Mouse (Mus musculus): Measurements from ENCODE around the gene Cdc34b.
A peak's percentile ranks its signal among the peaks of the same experiment; 100 is the strongest.
"Not testable (repeated sequence)": the region's sequence is repeated elsewhere in the genome, so short reads cannot be mapped to it uniquely, and the experiment has no call there.

The Cdc34b gene

DNA sequence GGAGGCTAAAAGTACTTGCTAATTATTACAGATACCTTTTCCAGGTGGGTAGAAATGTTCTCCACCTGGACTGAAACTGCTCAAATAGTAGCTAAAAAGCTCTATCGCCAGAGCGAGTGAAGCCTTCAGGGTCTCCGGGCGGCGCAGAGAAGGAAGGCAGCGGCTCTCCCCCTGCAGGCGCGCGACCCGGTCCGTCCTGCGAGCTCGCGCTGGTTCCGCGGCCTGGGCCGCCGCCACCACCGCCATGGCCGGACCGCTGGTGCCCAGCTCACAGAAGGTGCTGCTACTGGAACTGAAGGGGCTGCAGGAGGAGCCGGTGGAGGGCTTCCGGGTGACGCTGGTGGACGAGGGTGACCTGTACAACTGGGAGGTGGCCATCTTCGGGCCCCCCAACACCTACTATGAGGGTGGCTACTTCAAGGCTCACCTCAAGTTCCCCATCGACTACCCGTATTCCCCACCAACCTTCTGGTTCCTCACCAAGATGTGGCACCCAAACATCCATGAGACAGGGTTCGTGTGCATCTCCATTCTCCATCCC lies at the start of gene Cdc34b:
Gene Cdc34b, plus strand, starts transcription at position 51 of the 541 bp plus-strand sequence.
- no peak for DNase-seq

DNA sequence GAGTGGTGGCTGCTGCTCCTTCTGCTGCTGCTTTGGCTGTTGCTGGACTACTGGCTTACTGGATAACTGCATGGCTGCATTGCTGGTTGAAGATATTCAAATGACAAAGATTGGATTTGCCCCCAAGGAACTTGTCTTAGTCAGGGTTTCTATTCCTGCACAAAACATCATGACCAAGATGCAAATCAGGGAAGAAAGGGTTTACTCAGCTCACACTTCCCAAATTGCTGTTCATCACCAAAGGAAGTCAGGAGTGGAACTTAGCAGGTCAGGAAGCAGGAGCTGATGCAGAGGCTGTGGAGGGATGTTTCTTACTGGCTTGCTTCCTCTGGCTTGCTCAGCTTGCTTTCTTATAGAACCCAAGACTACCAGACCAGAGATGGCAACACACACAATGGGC lies 49.1 kb upstream of the Cdc34b start:
- DNase-seq = not testable (repeated sequence)

DNA sequence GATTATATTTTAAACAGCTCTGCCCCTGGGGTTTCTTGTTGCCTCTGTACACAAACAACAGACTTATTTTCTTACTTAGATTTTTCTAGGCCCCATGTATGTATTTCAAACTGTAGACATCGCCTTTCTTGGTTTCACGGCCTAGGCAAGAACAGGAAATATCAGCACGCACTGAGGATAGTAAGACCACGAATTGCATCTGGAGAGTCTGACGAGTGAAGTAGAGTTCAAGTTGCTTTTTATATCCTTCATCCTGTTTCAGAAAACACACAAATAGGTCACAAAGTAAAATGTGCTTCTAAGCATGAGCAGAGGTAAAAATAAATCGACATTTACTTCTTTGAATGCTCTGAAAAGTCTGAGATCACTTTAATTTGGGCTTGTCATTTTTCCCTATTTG lies 46.1 kb upstream of the Cdc34b start:
- DNase-seq = no peak

DNA sequence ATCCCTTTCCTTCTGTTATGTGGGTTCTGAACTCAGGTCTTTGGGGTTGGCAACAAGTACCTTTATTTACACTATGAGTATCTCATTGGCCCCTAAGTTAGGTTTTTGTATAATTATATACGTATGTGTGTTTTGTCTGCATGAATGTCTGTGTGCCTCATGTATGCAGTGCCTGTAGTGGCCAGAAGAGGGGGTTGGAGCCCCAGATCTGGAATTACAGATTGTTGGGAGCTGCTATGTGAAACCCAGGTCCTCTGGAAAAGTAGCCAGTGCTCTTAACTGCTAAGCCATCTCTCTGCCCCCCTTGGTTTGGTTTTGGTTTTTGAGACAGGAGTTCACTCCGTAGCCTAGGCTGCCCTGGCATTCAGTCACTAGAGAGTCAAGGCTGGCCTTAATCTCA lies 44.4 kb upstream of the Cdc34b start:
- no peak for DNase-seq

DNA sequence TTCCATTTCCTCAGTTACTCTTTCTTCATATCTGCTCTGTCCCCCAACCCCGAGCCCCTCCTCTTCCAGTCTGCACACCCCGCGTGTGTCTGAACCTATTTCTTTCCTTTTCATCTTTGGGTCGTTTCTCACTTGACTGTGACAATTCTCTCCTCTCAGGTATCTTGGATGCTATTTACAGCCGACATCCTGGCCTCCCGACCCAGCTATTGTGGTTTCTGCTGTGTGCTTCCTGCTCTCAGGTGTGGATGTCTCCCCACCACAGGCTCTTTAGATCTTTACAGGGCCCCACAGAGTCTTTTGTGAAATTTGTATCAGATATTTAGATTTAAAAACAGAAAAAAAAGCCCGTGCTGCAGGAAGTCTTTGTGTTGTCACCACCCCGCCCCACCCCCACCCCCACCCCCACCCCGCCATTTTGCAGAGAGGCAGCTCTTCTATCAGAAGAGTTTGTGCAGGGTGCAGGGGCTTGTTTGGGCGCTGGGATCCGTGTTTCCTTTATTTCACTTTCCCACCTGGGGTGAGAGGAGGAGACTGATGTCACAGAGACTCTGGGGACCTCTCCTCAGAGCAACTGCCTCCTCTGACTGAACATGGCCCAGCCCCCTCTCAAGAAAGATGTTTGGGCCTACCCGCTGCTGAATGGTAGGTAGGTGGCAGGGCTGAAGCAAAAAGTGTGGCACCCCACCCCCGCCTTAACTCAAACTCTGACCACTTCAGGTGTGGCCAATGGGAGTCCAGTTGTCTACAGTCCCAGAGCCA lies 43.7 kb upstream of the Cdc34b start:
- DNase-seq = no peak

DNA sequence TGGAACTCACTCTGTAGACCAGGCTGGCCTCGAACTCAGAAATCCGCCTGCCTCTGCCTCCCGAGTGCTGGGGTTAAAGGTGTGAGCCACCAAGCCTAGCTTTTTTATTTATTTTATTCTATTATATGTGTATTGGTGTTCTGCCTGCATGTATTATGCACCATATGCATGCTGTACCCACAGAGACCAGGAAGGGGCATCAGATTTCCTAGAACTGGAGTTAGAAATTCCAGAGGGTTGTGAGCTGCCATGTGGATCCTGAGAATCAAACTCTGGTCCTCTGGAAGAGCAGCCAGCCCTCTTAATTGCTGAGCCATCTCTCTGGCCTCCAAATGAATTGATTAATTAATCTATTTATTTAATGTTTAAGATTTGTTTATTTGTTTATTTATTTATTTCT lies 42.2 kb upstream of the Cdc34b start:
- no peak for DNase-seq

DNA sequence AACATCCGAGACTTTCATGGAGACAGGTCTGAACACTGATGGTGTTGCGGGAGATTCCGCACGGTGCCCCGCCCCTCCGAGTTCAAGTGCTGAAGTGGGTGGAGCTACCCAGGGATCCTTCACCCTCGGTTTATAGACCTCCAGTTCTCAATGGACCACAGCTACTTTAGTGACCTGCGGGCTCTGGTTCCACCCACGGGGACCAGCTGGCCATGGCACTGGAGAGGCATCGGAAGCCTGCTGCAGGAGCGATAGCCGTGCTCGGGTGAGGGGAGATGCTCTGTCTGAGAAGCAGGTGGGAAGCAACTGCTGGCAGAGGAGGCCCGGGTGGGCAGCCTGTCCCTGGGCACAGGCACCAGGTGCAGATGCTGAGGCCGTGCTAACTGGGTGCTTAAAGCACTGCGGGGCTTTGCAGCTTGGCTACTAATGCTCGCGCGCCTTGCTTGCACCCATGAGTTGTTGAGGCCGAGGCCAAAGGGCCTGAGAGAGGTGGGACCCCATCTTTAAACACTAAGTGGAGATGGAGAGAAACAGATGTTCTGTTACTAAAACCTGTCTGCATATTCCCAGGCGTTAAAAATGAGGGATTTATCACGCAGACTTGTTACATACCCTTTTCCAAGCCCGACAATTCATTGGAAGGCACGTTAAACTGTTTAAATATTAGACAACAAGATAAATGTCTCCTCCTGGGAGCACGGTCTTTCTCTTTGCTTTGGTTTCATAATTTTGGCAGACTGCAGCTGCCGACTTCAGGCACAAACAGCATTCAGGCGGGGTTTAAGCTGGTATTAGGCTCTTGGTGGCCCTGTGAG lies 40.0 kb upstream of the Cdc34b start:
- no peak for DNase-seq

DNA sequence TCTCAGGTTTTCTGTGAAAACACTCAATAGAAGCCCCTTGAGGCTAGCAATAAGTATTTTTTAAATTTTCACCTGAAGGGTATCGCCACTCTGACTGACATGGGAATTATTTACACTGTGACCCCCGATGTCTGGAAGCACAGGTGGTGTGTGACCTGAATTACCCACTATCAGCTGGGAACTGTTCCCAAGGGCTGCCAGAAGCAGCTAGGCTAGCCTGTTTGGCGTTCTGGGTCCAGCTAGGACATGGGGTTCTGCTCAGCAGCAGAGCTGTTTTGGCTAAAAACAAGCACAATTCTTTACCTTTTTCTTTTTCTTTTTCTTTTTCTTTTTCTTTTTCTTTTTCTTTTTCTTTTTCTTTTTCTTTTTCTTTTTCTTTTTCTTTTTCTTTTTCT lies 39.4 kb upstream of the Cdc34b start:
- no peak for DNase-seq

DNA sequence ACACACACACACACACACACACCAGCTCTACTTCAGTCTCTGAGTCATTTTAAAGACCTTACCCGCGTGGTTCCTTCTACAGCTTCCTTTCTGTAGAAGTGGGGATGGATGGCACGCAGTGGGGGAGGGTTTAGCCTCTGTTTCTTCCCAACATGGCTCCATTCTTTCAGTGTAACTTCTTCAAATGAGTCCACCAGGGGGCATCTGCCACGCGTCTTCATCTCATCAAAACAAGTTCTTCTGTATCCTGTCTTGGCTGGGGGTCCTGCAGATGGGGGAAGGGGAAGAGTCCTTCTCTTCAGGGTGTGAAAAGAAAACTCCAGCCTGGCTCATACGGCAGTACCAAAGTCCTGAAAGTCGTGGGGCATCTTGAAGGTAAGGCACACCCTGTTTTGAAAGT lies 37.6 kb upstream of the Cdc34b start:
- no peak for DNase-seq

DNA sequence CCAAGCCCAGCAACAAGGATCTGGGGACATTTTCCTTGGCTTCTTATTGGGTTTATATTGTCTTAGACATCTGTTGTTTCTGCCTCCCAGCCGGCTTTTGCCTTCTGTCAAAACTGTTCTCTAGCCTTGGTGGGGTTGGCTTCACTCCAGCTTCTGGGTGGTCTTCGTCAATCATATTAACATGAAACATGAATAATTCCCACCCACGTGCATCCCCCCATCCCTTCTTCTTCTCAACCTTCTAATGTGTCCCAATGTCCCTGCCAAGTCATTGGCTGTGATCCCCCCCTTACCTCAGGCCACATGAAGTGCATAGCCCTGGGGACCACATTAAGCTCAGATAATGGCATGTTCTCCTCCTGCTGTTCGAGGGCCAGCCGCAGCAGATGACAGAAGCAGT lies 37.1 kb upstream of the Cdc34b start, which contains the start of gene Gm11541:
Gene Gm11541, minus strand, starts transcription at position 28 of the 400 bp plus-strand sequence.
- no peak for DNase-seq

DNA sequence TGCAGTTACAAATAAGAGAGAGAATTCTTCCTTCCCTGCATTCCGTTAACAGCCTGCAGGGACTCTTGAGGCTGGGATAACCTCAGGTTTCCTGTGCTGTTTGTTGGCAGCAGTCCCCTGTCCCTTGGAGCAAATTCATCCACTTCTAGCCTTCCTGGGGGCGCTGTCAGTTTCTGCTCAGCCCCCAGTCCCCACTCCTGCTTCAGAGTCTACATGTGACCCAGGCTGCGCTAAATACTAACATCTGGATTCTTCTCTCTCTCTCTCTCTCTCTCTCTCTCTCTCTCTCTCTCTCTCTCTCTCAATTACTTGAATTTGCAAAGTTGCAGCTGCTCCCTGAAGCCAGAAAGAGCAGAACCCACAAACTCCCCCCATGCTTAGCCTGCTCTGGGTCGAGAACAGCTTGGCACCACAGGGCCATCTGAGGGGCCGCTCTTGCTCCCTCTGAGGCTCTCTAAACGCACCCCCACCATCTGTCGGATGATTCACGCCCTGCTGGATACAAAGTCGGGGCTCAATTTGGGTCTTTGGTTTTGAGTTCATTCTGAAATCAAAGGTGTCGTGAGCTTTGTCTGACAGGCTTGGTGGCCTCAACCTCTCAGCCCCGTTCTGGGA lies 28.2 kb upstream of the Cdc34b start:
- DNase-seq = no peak

DNA sequence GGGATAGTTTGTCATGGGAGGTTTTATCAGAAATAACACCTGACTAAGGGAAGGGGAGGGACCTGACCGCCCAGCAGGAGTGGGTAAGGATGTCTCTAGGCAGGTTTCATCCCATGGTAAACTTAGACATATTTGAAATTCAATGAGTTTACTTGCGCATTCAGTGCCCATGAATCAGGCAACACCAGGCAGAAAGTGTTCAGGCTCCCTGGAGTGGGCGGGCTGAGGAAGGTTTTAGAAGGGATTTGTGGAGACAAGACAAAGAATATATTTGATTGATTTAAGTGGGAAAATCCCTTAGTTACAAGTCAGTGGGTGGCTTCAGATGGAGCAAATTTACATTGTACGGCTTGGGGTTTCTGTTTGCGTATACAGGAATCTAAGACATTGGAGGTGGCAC lies 26.0 kb upstream of the Cdc34b start:
- DNase-seq = no peak

DNA sequence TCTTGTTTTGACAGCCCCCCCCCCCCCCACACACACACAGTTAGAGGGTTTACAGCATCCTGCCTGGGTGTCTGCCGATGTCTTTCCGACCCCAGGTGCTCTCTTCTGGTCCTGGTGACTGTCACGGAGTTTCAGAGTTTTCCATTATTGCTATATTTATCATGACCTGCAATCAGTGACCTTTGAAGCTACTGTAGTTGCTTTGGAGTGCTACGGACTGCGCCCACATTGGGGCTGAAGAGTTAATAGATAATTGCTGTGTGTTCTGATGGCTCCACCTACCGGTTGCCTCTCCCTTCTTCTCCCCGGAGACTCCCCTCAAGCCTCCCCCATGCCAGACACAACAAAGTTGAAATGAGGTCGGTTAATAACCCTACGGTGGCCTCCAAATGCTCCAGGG lies 24.8 kb upstream of the Cdc34b start:
- peak; percentile 93 for DNase-seq

DNA sequence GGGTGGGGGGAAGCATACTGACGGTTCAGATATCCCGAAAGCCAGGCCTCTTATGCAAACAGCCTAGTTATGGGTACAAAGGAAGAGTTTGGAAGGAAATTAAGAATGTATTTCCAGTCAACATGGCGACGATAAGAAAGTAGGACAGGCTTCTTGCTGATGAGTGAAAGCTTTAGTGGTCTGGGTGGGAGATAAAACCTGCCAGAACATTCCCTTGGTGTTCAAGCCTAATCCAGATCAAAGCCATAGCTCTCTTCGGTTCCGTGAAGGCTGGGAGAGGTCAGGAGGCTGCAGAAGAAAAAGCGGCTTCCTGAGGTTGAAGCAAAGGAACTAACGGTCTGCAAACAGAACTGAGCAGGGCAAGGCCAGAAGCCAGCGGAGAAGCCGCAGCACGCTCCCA lies 24.3 kb upstream of the Cdc34b start:
- DNase-seq = no peak

DNA sequence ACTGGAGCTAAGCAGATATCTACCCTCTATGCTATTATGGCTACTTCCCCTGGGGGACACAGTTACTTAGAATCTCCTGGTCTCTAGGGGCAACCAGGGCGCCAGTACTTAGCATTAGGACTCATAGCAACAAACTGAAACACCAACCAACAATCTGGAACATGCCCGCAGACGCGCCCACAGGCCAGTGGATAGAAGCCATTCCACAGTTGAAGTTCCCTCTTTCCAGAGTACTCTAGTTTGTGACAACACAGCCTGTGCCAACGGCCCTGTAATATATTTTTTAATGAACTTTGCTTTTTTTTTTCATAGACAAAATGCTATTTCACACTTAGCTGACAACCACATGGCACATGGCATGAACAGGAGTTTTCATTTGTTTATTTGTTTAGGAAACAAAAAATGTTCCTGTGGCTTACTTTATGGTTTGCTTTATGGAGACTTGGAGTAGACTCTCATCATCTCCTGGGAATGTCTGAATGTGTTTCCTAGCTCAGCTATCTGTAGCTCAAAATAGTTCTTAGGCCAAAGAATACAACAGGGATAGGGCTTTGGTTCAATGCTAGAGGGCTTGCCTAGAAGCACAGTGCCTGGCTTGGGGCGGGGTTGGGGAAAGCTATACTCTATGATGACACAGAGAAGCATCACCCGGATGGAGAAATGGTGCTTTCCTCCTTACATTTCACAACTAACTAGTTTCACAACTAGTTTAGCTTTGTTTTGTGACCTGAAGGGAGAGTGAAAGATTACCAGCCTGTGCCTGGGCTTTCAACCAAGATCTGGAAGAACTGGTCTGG lies 23.3 kb upstream of the Cdc34b start:
- DNase-seq = no peak

DNA sequence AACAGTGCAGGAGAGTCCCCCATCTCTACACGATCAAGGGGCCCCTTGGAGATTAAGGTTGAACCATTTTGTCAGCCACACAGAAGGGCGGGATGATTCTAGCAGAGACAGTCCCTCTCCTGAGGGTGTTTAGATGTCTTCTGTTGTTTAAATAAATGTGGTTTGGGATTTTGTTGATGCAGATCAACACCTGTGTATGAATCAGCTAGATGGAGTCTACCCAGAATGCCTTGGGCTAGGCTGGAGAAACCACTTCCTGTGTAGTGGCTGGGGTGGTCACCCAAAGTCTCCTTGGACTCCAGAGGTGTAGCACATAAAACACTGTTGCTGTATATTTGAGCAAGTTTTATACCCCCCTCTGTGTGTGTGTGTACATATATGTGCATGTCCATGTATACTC lies 22.4 kb upstream of the Cdc34b start:
- DNase-seq = no peak

DNA sequence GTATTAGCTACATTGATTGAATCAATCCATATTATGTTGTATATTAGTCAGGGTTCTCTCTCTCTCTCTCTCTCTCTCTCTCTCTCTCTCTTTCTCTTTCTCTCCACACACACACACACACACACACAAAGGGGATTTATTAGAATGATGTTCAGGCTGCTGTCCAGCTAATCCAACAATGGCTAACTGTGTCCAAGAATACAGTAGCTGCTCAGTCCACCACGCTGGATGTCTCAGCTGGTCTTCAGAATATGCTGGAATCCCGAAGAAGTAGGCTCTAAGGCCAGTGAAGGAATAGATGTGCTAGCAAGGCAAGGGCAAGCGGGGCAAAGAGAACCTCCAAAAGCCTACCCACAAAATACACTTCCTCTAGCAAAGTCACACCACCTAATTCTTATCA lies 14.3 kb upstream of the Cdc34b start:
- DNase-seq = no peak

DNA sequence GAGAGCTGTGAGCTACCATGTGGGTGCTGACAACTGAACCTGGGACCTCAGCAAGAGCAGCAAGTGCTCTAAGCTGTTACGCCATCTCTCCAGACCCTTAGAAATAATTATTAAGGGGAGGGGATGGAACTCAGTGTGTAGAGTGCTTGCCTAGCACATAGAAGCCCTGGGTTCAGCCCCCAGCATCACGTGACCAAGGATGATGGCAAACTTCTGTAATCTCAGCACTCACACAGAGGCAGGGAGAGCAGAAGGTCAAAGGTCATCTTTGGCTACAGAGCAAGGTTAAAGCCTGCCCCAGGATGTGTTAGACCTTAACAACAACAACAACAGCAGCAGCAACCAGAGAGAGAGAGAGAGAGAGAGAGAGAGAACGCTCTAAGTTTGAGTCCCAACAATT lies 13.0 kb upstream of the Cdc34b start:
- DNase-seq = no peak

DNA sequence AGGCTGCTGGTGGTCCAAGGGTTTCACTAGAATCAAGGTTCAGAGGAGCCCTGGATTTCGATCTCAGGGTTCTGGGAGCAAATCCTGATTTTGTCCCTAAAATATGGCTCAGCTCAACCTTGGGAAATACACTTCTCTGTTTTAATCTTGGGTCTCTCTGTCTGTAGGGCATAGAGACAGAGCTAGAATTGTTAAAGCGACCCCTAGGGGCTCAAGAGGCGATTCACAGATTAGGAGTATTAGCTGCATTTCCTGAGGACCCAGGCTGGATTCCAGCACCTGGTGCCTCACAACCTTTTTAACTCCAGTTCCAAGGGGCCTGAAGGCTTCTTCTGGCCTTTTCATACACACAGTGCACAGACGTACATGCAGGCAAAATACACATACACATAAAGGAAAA lies 12.0 kb upstream of the Cdc34b start:
- no peak for DNase-seq

DNA sequence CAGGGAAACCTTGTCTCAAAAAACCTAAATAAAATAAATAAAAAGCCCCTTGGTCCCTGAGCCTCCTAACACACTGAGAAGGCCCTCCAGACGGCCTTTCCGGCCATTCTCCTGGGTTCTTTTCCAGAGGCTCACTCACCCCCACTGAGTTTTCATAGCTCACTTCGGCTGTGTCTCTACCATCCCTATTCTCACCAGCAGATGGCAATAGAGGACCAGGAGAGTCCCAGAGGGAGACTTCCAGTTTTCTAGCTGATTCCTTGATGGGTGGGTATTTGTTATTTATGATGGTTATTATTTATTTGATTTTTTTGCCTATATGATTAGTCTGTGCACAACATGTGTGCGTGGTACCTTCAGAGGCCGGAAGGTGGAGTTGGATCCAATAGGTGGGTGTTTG lies 11.3 kb upstream of the Cdc34b start:
- no peak for DNase-seq

DNA sequence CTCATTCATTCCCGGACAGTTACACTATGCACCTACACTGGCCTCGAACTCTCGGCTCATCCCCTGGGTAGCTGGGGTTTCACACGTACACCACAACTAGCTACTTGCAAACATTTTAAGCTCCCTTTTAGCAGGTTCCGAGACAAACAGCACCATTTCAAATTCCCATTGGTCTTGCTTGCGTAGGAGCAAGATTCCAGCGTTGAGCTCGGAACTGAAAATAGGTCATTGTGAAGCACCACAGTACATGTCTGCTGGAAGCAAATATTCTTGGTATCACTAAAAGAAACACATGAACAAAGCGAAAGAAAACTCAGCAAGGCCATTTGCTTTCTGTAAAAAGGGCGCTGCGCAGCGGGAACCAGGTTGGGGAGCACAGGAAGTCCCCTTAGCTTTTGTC lies 10.4 kb upstream of the Cdc34b start:
- DNase-seq = no peak

DNA sequence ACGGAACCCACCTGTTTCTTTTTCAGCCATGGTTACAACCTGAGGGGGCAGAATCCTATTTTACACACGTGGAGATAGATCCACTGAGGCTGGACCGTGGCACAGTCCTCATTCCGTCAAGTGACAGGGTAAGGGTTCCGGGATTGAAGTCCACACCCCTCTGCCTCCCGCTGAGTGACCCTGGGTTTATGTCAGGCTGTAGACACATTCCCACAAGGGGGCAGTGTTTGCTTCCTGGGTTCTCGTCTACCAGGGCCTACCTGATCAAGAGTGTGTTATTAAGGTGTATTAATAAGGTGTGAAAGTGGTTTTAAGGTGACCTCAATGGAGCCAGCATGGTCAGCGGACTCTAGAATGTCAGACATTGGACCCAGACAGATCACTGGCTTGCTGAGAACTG lies 8.8 kb upstream of the Cdc34b start:
- DNase-seq = no peak

DNA sequence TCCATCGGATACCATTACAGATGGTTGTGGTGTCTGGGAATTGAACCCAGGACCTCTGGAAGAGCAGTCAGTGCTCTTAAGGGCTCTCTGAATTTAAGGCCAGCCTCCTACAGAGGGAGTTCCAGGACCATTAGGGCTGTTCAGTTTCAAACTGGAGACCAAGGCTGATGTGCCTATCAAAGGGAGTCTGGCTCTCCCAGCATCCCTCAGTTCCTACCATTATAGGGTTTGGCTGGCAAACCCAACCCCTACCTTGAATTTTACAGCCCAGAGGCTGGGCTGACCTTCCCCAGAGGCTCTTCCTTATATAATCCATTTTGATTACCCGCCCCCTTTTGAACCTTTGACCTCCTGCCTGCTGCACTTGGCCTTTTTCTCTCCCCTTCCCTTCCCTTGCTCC lies 5.8 kb upstream of the Cdc34b start:
- DNase-seq = no peak

Data from heart, adult 11 months (tissue).